Mouse (Mus musculus): ENCODE measurements at regions not wholly inside any gene's neighbourhood (a gene's known extent, or its start where the extent isn't known, plus 50 kb on each side); places are given as distances from the start of the nearest gene placed in this dataset.

- Histone ChIP-seq H3K4me2 (no peak overlapping the region), H3K27ac (no peak overlapping the region), H3K4me1 (no peaks in the 10 kb centered on the region), H3K36me3 (replicated peaks) (no peaks in the 10 kb centered on the region), H3K9me3 (no peaks in the 10 kb centered on the region), H3K4me3 (replicated peaks) (no peak overlapping the region), H3K27me3 (no peaks in the 10 kb centered on the region), H3K9ac (no peak overlapping the region)
- 64% methylated on average over 3 of the region's 3 CpGs for WGBS
- ATAC-seq (ENCODE audit: low FRiP score): no peak
Observed at GRCm38 (mm10) chr1:137195065-137195620, 234.9 kb upstream of the Nr5a2 start.

GRCm38 (mm10) chr1:137178231-137178630, 218.0 kb upstream of the Nr5a2 start:
- Histone ChIP-seq H3K4me1 (peaks cover 7% of the 10 kb centered on the region; the same call in 1 of the 2 replicates), H3K9ac (no peak overlapping the region), H3K9me3 (no peaks in the 10 kb centered on the region), H3K27ac (no peak overlapping the region), H3K4me2 (no peak overlapping the region), H3K36me3 (replicated peaks) (no peaks in the 10 kb centered on the region), H3K27me3 (no peaks in the 10 kb centered on the region), H3K4me3 (replicated peaks) (no peak overlapping the region)
- WGBS: 90% methylated on average over 4 of the region's 4 CpGs
- ATAC-seq (ENCODE audit: low FRiP score): no peak

- 66% methylated on average over 15 of the region's 15 CpGs for WGBS
Observed at GRCm38 (mm10) chr1:137176696-137177095, 216.4 kb upstream of the Nr5a2 start.

GRCm38 (mm10) chr1:137174081-137174480, 213.8 kb upstream of the Nr5a2 start:
- Histone ChIP-seq H3K9me3 (no peaks in the 10 kb centered on the region), H3K4me2 (no peak overlapping the region), H3K36me3 (replicated peaks) (no peaks in the 10 kb centered on the region), H3K27me3 (no peaks in the 10 kb centered on the region), H3K27ac (no peak overlapping the region), H3K4me1 (peaks cover 7% of the 10 kb centered on the region; the same call in 1 of the 2 replicates), H3K4me3 (replicated peaks) (no peak overlapping the region), H3K9ac (no peak overlapping the region)
- WGBS: 41% methylated on average over 5 of the region's 5 CpGs
- no peak for ATAC-seq (ENCODE audit: low FRiP score)

More at GRCm38 (mm10) chr1:137176696-137177095, 216.4 kb upstream of the Nr5a2 start:
- H3K9me3 ChIP-seq: no peaks in the 10 kb centered on the region
- no peak overlapping the region for H3K4me3 ChIP-seq (replicated peaks)
- H3K36me3 ChIP-seq (replicated peaks): no peaks in the 10 kb centered on the region
- no peak for ATAC-seq (ENCODE audit: low FRiP score)
- H3K4me1 ChIP-seq: peaks cover 7% of the 10 kb centered on the region; the same call in 1 of the 2 replicates
- H3K9ac ChIP-seq: no peak overlapping the region
- H3K27ac ChIP-seq: no peak overlapping the region
- H3K4me2 ChIP-seq: no peak overlapping the region
- H3K27me3 ChIP-seq: no peaks in the 10 kb centered on the region

GRCm38 (mm10) chr1:137172128-137172527, 211.9 kb upstream of the Nr5a2 start:
- Histone ChIP-seq H3K4me3 (replicated peaks) (no peak overlapping the region), H3K9ac (no peak overlapping the region), H3K4me2 (no peak overlapping the region), H3K36me3 (replicated peaks) (no peaks in the 10 kb centered on the region), H3K9me3 (no peaks in the 10 kb centered on the region), H3K27me3 (no peaks in the 10 kb centered on the region), H3K27ac (no peak overlapping the region), H3K4me1 (peaks cover 4% of the 10 kb centered on the region; the same call in 1 of the 2 replicates)
- ATAC-seq (ENCODE audit: low FRiP score): no peak
- 89% methylated on average over 6 of the region's 6 CpGs for WGBS

GRCm38 (mm10) chr1:137171451-137171850, 211.2 kb upstream of the Nr5a2 start:
- no peak overlapping the region for H3K9ac ChIP-seq
- WGBS: 86% methylated on average over 5 of the region's 5 CpGs
- H3K36me3 ChIP-seq (replicated peaks): no peaks in the 10 kb centered on the region
- H3K9me3 ChIP-seq: no peaks in the 10 kb centered on the region
- ATAC-seq (ENCODE audit: low FRiP score): no peak
- no peaks in the 10 kb centered on the region for H3K4me1 ChIP-seq
- H3K27me3 ChIP-seq: no peaks in the 10 kb centered on the region
- H3K4me3 ChIP-seq (replicated peaks): no peak overlapping the region
- H3K4me2 ChIP-seq: no peak overlapping the region
- no peak overlapping the region for H3K27ac ChIP-seq

GRCm38 (mm10) chr1:137147891-137148290, 187.6 kb upstream of the Nr5a2 start:
- Histone ChIP-seq H3K9me3 (no peaks in the 10 kb centered on the region), H3K27ac (no peak overlapping the region), H3K4me1 (no peaks in the 10 kb centered on the region), H3K36me3 (replicated peaks) (no peaks in the 10 kb centered on the region), H3K4me2 (no peak overlapping the region), H3K9ac (no peak overlapping the region), H3K4me3 (replicated peaks) (no peak overlapping the region), H3K27me3 (no peaks in the 10 kb centered on the region)
- 89% methylated on average over 3 of the region's 3 CpGs for WGBS
- no peak for ATAC-seq (ENCODE audit: low FRiP score)

- no peak overlapping the region for H3K27ac ChIP-seq
Observed at GRCm38 (mm10) chr1:137141879-137142570, 181.8 kb upstream of the Nr5a2 start.

GRCm38 (mm10) chr1:137141372-137141771, 181.1 kb upstream of the Nr5a2 start:
- Histone ChIP-seq H3K4me2 (no peak overlapping the region), H3K9me3 (no peaks in the 10 kb centered on the region), H3K9ac (no peak overlapping the region), H3K4me1 (no peaks in the 10 kb centered on the region), H3K36me3 (replicated peaks) (no peaks in the 10 kb centered on the region), H3K27me3 (no peaks in the 10 kb centered on the region), H3K4me3 (replicated peaks) (no peak overlapping the region), H3K27ac (no peak overlapping the region)
- 89% methylated on average over 5 of the region's 5 CpGs for WGBS
- ATAC-seq (ENCODE audit: low FRiP score): no peak

More at GRCm38 (mm10) chr1:137141879-137142570, 181.8 kb upstream of the Nr5a2 start:
- Histone ChIP-seq H3K9ac (no peak overlapping the region), H3K4me2 (no peak overlapping the region), H3K36me3 (replicated peaks) (no peaks in the 10 kb centered on the region), H3K4me1 (no peaks in the 10 kb centered on the region), H3K27me3 (no peaks in the 10 kb centered on the region), H3K9me3 (no peaks in the 10 kb centered on the region), H3K4me3 (replicated peaks) (no peak overlapping the region)
- 88% methylated on average over 13 of the region's 13 CpGs for WGBS
- no peak for ATAC-seq (ENCODE audit: low FRiP score)

- ATAC-seq (ENCODE audit: low FRiP score): no peak
Observed at GRCm38 (mm10) chr1:137136156-137136555, 175.9 kb upstream of the Nr5a2 start.

GRCm38 (mm10) chr1:137133734-137134133, 173.5 kb upstream of the Nr5a2 start:
- no peaks in the 10 kb centered on the region for H3K4me1 ChIP-seq
- no peak overlapping the region for H3K4me2 ChIP-seq
- no peaks in the 10 kb centered on the region for H3K9me3 ChIP-seq
- no peaks in the 10 kb centered on the region for H3K36me3 ChIP-seq (replicated peaks)
- H3K27ac ChIP-seq: no peak overlapping the region
- 63% methylated on average over 7 of the region's 7 CpGs for WGBS
- ATAC-seq (ENCODE audit: low FRiP score): no peak
- H3K4me3 ChIP-seq (replicated peaks): no peak overlapping the region
- no peaks in the 10 kb centered on the region for H3K27me3 ChIP-seq
- no peak overlapping the region for H3K9ac ChIP-seq

More at GRCm38 (mm10) chr1:137136156-137136555, 175.9 kb upstream of the Nr5a2 start:
- Histone ChIP-seq H3K4me3 (replicated peaks) (no peak overlapping the region), H3K4me2 (no peak overlapping the region), H3K27ac (no peak overlapping the region), H3K4me1 (no peaks in the 10 kb centered on the region), H3K27me3 (no peaks in the 10 kb centered on the region), H3K9me3 (no peaks in the 10 kb centered on the region), H3K36me3 (replicated peaks) (no peaks in the 10 kb centered on the region), H3K9ac (no peak overlapping the region)
- 73% methylated on average over 7 of the region's 7 CpGs for WGBS

GRCm38 (mm10) chr1:137130264-137130663, 170.0 kb upstream of the Nr5a2 start:
- Histone ChIP-seq H3K4me3 (replicated peaks) (no peak overlapping the region), H3K4me2 (no peak overlapping the region), H3K4me1 (no peaks in the 10 kb centered on the region), H3K9me3 (no peaks in the 10 kb centered on the region), H3K27me3 (no peaks in the 10 kb centered on the region), H3K36me3 (replicated peaks) (no peaks in the 10 kb centered on the region), H3K9ac (no peak overlapping the region), H3K27ac (no peak overlapping the region)
- no peak for ATAC-seq (ENCODE audit: low FRiP score)
- 63% methylated on average over 3 of the region's 3 CpGs for WGBS

GRCm38 (mm10) chr1:137129116-137129515, 168.9 kb upstream of the Nr5a2 start:
- Histone ChIP-seq H3K27me3 (no peaks in the 10 kb centered on the region), H3K9ac (no peak overlapping the region), H3K27ac (no peak overlapping the region), H3K36me3 (replicated peaks) (no peaks in the 10 kb centered on the region), H3K4me3 (replicated peaks) (no peak overlapping the region), H3K4me1 (no peaks in the 10 kb centered on the region), H3K4me2 (no peak overlapping the region), H3K9me3 (no peaks in the 10 kb centered on the region)
- 57% methylated on average over 9 of the region's 9 CpGs for WGBS
- no peak for ATAC-seq (ENCODE audit: low FRiP score)
